Mouse (Mus musculus) embryo, embryonic 11 days (tissue): ENCODE measurements at regions not wholly inside any gene's neighbourhood (a gene's known extent, or its start where the extent isn't known, plus 50 kb on each side); places are given as distances from the start of the nearest gene placed in this dataset.
A peak's percentile ranks its signal among the peaks of the same experiment; 100 is the strongest.

Experiments
- DNase-seq: peaks from one replicate; pipeline ENCODE4 v3.0.0-alpha.2; 2015

DNA sequence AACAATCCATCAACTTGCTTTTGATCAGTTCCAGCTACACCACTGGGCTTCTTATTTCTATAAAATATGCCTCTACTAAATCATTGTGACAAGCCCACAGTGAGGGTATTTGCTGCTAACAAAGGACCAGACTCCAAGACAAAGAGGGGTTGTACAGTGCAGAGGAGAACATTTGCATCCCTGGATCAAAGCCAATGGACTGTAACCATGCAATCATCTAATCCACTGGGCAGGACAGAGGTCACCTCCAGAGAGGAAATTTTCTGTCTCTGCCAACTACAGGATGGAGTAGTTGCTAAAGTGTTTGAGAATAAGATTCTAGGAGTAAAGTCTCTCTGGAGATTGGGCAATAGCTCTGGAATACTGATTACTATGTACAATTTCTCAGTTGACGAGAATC lies 272.9 kb downstream of the Cox7c start:
- peak; percentile 29 for DNase-seq

GRCm38 (mm10) chr13:85771027-85771681 lies 275.6 kb downstream of the Cox7c start:
- no peak for DNase-seq

DNA sequence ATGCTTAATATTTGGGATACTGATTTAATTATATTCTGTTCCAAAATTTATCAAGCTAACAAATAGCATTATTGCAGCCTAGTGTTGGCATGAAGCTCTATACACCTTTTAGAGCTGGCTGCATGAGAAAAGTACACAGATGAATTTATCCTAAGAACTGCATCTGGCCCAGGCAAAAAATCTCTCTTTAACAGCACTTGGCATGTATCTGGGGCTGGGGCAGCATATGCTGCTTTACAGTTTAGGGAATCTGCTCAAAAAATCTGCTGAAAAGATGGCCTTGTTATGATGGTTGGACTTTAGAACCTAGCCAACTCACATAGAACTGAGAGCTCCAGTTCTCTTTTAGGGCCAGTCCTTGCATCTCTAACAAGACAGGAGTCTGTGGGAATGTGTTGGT lies 276.2 kb downstream of the Cox7c start:
- no peak for DNase-seq

GRCm38 (mm10) chr13:85768520-85768919 lies 278.2 kb downstream of the Cox7c start:
- no peak for DNase-seq

DNA sequence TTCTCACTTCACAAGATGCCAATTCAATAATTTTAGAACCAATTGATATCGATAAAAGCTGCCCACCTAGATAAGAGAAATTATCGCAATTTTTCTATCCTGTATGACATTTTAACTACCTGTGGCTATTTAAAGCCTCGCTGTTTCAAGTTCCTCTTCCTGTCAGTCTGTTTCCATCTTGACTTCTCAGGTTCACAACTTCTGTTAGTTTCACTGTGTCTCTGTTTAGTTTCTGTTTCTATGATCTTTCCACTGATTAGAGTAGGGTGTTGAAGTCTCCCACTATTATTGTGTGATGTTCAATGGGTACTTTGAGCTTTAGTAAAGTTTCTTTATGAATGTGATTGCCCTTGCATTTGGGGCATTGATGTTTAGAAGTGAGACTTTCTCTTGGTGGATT lies 322.1 kb downstream of the Cox7c start:
- DNase-seq, result no peak

DNA sequence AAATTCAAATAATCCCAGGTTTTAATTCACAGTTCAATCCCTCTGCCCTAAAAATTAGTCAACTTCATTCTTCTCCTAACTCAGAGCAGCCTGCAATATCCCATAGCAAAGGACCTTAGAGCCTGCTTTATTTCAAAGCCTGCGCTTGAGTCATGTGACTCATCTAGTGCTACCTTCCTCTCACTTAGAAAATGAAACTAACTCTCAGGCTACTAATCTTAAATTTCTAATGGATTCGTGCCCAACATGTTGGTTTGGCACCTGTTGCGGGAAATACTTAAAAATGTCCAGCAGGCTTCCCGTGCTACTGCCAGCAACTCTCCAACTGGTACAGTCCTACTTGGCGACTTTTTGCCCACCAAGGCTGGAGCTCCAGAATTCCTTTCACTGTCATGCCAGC lies 322.6 kb downstream of the Cox7c start:
- DNase-seq, result no peak

DNA sequence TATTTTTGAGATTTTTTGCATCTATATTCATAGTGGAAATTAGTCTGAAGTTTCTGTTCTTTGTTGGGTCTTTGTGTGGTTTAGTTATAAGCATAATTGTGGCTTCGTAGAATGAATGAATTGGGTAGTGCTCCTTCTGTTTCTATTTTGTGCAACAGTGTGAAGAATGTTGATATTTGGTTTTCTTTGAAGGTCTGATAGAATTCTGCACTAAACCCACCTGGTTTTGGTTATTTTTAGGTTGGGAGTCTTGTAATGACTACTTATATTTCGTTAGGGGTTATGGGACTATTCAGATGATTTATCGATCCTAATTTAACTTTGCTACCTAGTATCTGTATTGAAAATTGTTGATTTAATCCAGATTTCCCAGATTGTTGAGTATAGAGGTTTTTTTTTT lies 326.4 kb downstream of the Cox7c start:
- DNase-seq, result no peak

- no peak for DNase-seq
These were observed 330.7 kb downstream of the Cox7c start for GRCm38 (mm10) chr13:85715883-85716498.

- DNase-seq, result no peak
These were observed 354.3 kb downstream of the Cox7c start for GRCm38 (mm10) chr13:85692374-85692773.
